Mouse (Mus musculus) thymus, postnatal 36 days (tissue): ENCODE measurements at regions not wholly inside any gene's neighbourhood (a gene's known extent, or its start where the extent isn't known, plus 50 kb on each side); places are given as distances from the start of the nearest gene placed in this dataset.

Experiments used
- DNase-seq, 2 experiments: peaks; one replicate each; pipeline ENCODE4 v3.0.0; 2022; ENCODE audit warnings: mixed read lengths in 2 of 2

DNA sequence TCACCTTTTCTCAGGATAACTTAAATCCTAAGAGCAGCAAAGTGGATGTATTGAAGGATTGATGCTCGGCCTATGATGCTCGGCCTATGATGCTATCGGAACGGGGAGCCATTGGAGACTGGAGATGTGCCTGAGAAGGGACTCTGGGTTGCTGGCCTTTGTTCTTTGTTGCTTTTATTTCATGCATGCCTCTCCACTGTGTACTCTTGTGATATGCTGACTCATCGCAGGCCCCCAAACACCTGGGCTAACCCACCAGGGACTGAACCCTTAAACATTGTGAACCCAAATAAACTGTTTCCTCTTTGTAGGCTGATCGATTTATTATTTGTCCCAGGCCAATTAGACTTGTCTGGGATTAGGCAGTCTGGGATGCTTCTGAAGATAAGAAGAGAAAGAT lies 61.9 kb downstream of the Pdcl3 start:
- DNase-seq = peak in 1 of 2 experiments; percentile 58

DNA sequence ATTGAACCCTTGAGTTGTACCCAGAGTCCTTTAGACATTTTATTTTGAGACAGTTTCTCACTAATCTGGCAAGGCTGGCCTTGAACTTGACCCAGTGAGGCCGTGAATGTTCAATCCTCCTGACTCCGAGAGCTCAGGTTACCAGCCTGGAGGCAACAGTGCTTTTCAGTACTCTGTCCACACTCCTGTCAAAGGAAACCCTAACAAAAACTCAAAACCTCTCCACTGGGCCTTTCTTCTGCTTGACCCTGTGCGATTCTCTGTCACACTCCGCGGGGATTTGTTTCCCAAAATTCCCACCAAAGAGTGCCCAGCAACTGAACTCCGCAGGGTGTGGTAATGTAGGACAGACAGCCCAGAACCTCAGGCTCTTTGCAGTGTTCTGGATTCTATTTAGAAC lies 71.9 kb downstream of the Pdcl3 start:
- no peak for DNase-seq

GRCm38 (mm10) chr1:39062509-39062908 lies 77.1 kb downstream of the Pdcl3 start:
- DNase-seq = no peak

DNA sequence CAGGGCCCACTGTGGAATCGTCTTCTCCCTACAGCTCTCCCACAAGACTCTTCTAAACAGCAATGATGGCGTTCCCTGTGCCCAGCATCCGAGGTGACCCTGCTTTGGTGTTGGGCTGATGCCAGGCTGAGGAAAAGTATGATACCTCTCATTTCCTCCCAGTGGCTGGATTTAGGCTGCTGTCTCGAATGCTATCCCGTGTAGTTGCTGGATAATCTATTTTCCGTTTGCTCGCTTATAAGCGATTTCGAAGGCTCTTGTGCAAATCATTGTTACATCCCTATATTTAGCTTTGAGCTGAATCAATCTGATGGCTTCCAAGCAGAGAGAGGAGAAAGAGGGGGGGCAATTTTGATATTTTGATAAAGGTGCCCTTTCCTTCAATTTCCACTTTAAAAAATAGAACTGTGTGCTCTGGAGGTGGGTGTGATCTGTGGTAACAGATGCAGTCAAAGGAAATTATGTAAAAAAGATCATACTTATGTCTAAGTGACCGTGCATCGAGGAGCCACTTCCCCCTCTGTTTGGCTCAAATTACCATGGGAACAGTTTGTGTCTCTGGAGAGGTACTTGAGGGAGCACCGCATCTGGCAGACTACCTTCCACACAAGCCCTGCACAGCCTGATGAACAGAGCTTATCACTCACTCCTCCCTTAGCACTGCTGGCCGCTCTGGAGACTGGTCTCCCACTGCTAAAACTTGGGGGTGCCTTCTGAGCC lies 78.4 kb downstream of the Pdcl3 start:
- DNase-seq = no peak

- DNase-seq = no peak
Measured at GRCm38 (mm10) chr1:39064781-39065180, 79.4 kb downstream of the Pdcl3 start.

DNA sequence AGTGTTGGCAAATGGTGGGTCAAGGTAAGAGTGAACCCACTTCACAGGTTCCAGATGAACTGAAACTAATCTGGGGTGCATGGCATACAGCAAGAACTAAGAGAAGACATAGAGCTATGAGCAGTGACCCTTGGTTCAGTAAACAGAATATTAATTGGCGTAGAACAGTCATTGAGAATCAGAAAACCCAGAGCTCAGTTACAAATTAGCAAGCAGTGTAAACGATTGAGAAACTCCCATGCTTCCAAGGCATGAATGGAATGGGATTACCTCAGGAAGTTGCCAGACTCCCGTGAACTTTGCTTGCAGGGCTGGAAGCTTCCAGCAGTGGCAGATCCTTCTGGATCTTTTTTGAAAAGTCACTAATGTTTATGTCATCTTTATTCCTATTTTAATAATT lies 82.5 kb downstream of the Pdcl3 start:
- DNase-seq = no peak

DNA sequence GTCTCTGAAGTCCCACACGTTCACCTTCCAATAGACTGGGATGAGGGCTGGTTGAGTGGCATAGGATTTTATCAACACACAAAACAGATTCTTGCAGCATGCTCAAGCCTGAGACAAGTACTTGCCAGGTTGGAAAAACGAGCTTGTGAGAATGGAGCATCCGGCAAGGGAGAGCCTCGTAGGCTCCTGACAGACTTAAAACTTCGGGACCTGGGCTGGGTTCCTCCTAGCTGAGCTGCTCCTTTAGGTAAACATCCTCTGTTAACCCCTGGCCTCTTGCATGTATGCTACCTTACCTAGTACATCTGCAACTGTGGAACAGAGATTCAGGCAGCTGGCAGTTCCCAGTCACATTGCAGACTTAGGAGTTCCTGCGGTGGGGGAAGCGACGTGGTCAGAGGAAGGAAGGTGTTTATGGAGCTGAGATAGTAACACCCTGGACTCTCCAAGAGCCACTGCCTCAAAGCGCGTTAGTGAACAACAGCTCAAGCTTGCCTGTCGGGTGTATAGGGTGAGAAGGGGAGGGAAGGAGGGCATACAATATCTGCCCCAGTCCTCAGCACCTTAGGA lies 83.8 kb downstream of the Pdcl3 start:
- DNase-seq = no peak

GRCm38 (mm10) chr1:39069676-39070075 lies 84.3 kb downstream of the Pdcl3 start:
- no peak for DNase-seq

DNA sequence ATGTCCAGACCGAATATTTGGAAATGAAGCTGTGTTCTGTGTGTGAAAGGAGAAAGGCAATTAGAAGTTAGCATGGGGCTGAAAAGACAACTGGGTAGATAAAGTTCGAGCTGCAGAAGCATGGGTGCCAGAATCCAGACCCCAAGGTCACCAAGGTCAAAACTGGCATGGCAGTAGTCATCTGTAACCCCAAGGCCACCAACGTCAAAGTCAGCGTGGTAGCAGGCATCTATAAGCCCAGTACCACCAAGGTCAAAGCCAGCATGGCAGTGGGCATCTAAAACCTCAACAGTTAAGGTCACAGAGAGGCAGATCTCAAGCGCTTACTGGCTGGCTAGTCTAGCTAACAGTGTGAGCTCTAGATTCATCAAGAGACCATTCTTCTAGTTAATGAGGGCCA lies 90.6 kb downstream of the Pdcl3 start:
- DNase-seq = no peak

DNA sequence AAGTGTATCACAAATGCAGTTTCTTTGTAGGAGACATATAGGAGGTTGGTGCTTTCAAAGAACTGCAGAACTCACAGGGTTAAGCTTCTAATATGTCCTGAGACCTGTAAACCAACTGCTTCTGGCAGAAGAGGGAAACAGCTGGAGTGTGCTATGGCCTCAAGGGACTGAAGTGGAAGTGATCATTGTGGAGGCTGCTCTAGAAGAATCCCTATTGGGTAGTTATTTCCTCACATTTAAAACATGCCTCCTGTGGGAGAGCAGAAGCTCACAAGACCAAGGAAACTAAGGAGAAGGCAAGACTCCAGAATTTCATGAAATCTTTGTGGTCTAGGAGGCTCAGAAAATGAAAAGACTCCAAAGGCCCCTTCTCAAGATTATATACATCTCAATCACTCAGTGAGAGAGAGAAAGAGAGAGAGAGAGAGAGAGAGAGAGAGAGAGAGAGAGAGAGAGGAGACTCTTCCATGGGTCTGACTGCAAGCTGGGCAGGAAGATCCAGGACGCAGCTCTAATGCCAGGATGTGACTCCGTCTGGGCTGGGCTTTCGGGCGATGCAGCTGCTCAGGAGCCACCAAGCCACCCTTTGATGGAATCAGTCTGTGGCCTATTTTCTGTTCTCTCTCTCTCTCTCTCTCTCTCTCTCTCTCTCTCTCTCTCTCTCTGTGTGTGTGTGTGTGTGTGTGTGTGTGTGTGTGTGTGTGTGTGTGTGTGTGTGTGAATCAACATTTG lies 93.3 kb downstream of the Pdcl3 start:
- DNase-seq = no peak

DNA sequence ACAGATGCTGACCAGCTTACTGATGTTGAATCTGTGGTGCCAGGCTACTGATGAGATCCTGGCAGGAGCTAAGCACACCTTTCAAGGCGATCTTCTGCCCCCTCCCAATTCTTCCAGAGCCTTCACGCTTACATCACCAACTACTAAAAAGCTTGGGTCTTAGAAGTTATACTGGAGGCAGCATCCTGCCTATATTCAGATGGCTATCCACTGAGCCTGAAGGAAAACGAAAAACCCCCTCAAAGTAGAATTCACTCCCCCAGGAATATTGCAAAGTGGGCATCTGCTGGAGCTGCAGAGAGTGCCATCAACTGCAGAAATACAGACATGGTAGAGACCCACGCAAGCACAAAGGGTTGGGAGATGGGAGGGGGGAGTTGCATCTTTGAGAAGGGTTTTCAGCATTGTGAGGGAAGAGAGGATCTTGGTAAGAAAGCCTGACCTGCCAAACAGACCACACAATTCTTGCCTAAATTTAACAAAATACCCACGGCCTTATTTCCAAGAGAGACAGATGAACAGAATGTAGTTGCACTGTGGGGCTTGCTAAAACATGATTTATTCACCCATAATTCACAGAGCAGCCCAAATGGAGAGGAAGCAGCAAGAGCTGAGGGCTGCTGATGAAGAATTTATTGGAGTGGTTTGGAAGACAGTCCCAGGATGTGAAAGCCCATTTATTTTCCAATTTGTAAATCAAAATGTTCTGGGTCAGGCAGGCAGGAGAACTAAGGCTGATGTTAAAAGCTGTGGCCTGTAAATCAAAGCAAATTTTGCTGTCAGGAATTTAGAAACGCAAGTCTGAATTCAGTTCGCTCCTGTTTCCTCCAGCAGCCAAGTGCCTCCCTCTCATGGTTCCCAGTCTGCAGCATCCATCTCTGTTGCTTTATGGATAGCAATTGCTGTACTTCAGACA lies 98.8 kb downstream of the Pdcl3 start:
- no peak for DNase-seq

DNA sequence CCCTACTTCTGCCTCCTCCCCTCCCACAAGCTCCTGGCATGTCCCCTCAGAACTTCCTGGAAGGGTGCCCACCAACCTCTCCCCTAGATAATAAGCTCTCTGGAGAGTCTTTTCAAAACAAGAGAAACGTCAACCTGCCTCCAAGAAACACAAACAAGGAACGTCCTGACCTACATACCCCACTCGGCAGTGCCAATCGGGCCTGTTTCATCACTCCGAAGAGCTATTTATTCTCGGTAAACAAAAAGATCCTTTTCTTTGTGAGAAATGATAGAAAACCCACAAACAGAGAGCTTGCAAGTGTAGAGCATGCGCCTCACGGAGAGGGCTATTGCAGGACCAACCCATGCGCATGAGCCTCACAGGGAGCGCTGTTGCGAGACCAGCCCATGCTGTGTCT lies 100.9 kb downstream of the Pdcl3 start:
- DNase-seq = no peak

- DNase-seq = peak in 1 of 2 experiments; percentile 26
Measured at GRCm38 (mm10) chr1:39089875-39090274, 103.7 kb upstream of the Npas2 start.

GRCm38 (mm10) chr1:39091121-39091520 lies 102.4 kb upstream of the Npas2 start:
- DNase-seq = peak; percentile 57 to 68

DNA sequence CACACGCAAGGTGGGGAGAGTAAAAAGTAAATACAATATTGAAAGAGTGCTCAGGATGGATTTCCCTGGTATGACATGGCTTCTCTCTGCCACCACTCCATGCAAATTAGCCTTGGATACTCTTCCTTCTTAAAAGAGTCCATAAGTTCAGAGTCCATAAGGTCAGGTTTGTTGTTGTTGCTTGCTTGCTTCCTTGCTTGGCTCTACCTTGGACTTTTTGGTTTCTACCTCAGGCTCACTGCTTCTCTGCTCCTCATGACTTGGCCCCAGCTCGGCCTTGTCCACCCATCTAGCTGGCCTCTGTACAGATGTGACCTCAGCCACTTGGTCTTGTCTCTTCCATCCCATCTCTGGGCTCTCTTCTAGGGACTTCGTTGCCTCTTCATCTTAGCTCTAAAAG lies 101.9 kb upstream of the Npas2 start:
- no peak for DNase-seq

DNA sequence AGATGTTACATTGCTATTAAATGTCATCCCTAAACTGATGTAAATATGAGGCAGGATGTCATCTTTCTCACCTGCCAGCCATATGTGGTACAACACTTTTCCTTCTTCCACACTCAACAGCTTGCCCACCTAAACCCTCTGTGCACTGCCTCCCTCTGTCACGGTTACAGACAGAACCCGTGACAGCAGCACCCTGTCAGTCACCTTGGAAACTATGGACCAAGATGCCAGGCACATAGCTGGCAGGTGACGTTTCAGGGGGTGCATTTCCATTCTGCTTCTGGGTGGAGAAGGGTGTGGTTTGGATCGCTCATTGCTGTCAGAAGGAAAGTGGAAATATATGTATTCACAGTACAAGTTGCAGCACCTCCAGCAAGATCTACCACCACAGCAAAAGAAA lies 100.2 kb upstream of the Npas2 start:
- no peak for DNase-seq

- no peak for DNase-seq
Measured at GRCm38 (mm10) chr1:39094001-39094400, 99.5 kb upstream of the Npas2 start.

DNA sequence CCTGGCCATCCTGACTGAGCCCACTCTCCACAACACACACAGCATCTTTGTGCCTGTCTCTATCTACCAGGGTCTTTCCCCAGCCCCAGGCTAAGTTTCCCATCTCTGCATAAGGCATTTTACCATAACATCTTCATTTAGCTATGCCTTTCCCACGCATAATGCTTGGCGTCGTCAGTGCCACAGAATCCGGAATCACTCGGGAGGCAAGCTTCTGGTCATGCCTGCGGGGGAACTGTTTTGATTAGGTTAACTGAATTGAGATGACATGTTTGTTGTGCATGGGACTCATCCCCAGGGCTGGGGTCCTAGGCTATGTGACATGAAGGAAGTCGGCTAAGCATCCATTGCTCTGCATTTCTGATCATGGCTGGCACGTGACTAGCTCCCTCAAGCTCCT lies 97.6 kb upstream of the Npas2 start:
- no peak for DNase-seq

GRCm38 (mm10) chr1:39096726-39097125 lies 96.8 kb upstream of the Npas2 start:
- no peak for DNase-seq

DNA sequence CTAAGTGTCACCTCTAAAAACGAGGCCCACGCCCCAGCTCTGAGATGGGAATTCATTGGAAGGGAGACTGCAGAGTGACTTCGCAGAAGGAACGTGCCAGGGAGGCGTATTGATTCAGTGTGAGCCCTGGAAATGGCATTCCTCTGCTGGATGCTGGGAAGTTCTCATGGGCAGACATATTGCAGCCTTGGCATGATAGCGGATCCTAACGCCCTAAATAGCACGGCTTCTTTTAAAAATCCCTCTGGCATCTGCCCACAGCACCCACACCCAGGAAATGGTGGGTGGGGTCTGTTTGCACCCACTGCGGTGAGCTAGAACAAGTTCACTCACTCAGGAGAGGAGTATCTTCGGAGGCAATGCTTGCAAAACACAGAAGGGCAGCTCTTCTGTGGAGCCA lies 96.0 kb upstream of the Npas2 start:
- peak; percentile 26 to 37 for DNase-seq

GRCm38 (mm10) chr1:39098154-39098553 lies 95.4 kb upstream of the Npas2 start:
- DNase-seq = no peak

GRCm38 (mm10) chr1:39099246-39099645 lies 94.3 kb upstream of the Npas2 start:
- DNase-seq = no peak

DNA sequence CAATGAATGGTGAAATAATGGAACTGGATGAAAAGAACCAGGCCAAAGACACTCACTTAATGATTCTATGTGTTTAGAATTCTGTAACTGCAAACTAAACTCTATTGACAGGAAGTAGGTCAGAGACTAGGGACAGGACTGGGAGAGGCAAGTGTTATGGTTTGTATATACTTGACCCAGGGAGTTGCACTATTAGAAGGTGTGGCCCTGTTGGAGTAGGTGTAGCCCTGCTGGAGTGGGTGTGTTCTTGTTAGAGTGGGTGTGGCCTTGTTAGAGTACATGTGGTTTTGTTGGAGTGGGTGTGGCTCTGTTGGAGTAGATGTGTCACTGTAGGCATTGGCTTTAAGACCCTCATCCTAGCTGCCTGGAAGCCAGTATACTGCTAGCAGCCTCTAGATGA lies 93.0 kb upstream of the Npas2 start:
- no peak for DNase-seq
